Mouse (Mus musculus) ES-E14 (cell line): ENCODE results near the gene Agap3. TPM values are rescaled to one million over a fixed set of nuclear protein-coding genes. Genes with fewer than 3 reads are reported as not detected.

Experiments
- DNase-seq: peaks from one replicate; pipeline ENCODE4 v3.0.0-alpha.2; 2013; ENCODE audit warnings: low read depth, low spot score
- H3K27ac ChIP-seq: 2 replicates; pipeline ENCODE4 v1.5.1; 2012; ENCODE audit warnings: low read depth, mild to moderate bottlenecking, low read length, moderate library complexity, mixed read lengths; ENCODE audit not compliant: poor library complexity, insufficient read depth, severe bottlenecking
- H3K36me3 ChIP-seq: 2 replicates; pipeline ENCODE4 v1.6.1; 2012; ENCODE audit warnings: mild to moderate bottlenecking, low read length, moderate library complexity, mixed read lengths; ENCODE audit not compliant: control insufficient read depth, poor library complexity, insufficient read depth, severe bottlenecking
- H3K4me1 ChIP-seq, 2 experiments: fragments of 150-350 bp in 1 of 2; sonication (generic) in 1 of 2; 2 replicates each; pipeline ENCODE4 v1.6.1; 2012; ENCODE audit warnings: low read length in 2 of 2, mild to moderate bottlenecking in 1 of 2, mixed read lengths in 1 of 2; ENCODE audit not compliant: control insufficient read depth in 2 of 2, insufficient read depth in 2 of 2, poor library complexity in 1 of 2
- H3K4me3 ChIP-seq, 2 experiments: fragments of 150-350 bp in 1 of 2; sonication (generic) in 1 of 2; 2 replicates each; pipeline ENCODE4 v1.5.1; 2012; ENCODE audit warnings: low read length in 2 of 2, low read depth in 1 of 2, mild to moderate bottlenecking in 1 of 2, mixed read lengths in 1 of 2; ENCODE audit not compliant: insufficient read depth in 1 of 2, poor library complexity in 1 of 2, severe bottlenecking in 1 of 2
- H3K9ac ChIP-seq: 2 replicates; pipeline ENCODE4 v1.6.1; 2012; ENCODE audit warnings: low read depth, mild to moderate bottlenecking, low read length, mixed read lengths; ENCODE audit not compliant: poor library complexity, insufficient read depth, severe bottlenecking
- H3K9me3 ChIP-seq: fragments of 150-350 bp; sonication (generic); 2 replicates; pipeline ENCODE4 v1.6.1; 2012; ENCODE audit warnings: low read depth, mild to moderate bottlenecking, low read length; ENCODE audit not compliant: control insufficient read depth, insufficient read depth
- CHD2 ChIP-seq: IDR thresholded peaks from 2 replicates; pipeline ENCODE4 v1.6.1; 2014; ENCODE audit warnings: mild to moderate bottlenecking, low read depth, low read length, inconsistent platforms
- HCFC1 ChIP-seq: IDR thresholded peaks from 2 replicates; pipeline ENCODE4 v1.6.1; 2012; ENCODE audit warnings: low read length, inconsistent platforms, borderline replicate concordance; ENCODE audit not compliant: insufficient read depth
- MAFK ChIP-seq: IDR thresholded peaks from 2 replicates; pipeline ENCODE4 v1.6.1; 2014; ENCODE audit warnings: mild to moderate bottlenecking, low read depth, low read length, inconsistent platforms; ENCODE audit not compliant: insufficient read depth
- ZC3H11A ChIP-seq: IDR thresholded peaks from 2 replicates; pipeline ENCODE4 v1.6.1; 2012; ENCODE audit warnings: low read depth, mild to moderate bottlenecking, inconsistent platforms, low read length, borderline replicate concordance
- ZNF384 ChIP-seq: IDR thresholded peaks from 2 replicates; pipeline ENCODE4 v1.6.1; 2012; ENCODE audit warnings: low read depth, low read length, inconsistent platforms
- in situ Hi-C, 2 experiments: fragments of 600-800 bp; cut with MboI; formaldehyde crosslinking; loops; one replicate each; pipeline ENCODE4 v1.15.1; 2025; ENCODE audit warnings: low sequenced_read_pairs in 2 of 2, inconsistent platforms in 1 of 2; ENCODE audit not compliant: unreplicated experiment in 2 of 2
- total RNA-seq: library from RNA; depleted of rRNA; stranded (reverse); fragments of 300-350 nt; gene quantifications from 2 replicates; pipeline ENCODE4 v1.2.3, GENCODE M21; 2012

The Agap3 gene
- total RNA-seq, 1 experiment, result 51.2 TPM

DNA sequence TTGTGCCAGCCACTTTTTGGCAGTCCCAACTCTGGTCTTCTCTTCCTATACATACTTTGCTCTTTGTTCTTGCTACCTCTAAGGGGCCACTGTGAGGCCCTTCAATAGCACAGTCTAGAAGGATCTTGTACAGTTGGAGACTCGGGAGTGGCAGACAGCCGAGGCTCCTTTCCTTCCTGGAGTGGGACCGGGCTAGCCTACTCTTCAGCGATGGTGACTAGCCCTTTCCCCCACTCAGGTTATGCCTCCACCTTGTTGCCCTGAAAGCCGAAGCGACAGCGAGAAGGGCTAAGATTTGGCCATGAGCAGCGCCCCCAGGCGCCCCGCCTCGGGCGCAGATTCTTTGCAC is 24.7 kb upstream of the Agap3 start:
- no peak for DNase-seq
- Histone ChIP-seq H3K9me3 (no peaks in the 10 kb centered on the region), H3K9ac (no peak overlapping the region), H3K36me3 (peaks cover 10% of the 10 kb centered on the region), H3K4me3 (no peak overlapping the region), H3K27ac (no peak overlapping the region), H3K4me1 (peaks cover 4 to 27% of the 10 kb centered on the region in 2 experiments; a peak in 2 of 4 replicates)
- no peak for TF ChIP-seq CHD2
- no peak for TF ChIP-seq ZC3H11A
- TF ChIP-seq ZNF384, result no peak
- no peak for TF ChIP-seq MAFK
- no peak for TF ChIP-seq HCFC1
- in situ Hi-C loops, result no loop called here

DNA sequence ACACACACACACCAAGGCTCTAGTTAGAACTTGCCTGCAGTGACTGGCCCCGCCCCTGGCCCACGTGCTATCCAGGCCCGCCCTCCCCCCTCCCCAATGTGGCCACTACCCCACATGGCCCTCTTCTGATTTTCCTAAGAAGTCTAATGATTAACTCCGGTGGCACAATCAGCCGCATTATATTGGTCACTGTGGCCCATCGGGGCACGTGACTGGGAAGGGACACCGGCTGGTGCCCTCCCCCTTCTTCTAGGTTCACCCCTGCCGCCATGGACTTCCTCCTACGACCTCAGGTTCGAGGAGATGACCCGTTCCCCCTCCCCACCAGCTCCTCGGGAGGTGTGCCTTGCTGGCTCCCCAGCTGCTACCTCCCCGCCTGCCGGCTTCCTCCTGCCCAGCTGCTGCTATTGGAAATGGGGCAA is 24.0 kb upstream of the Agap3 start:
- in situ Hi-C loops, result no loop called here
- H3K9me3 ChIP-seq, result no peaks in the 10 kb centered on the region
- no peak overlapping the region for H3K27ac ChIP-seq
- TF ChIP-seq HCFC1 (no peak), ZNF384 (no peak), ZC3H11A (no peak), CHD2 (no peak), MAFK (no peak)
- no peak for DNase-seq
- H3K36me3 ChIP-seq, result peaks cover 10% of the 10 kb centered on the region
- H3K9ac ChIP-seq, result peak overlapping the region; percentile 59
- peaks cover 4 to 28% of the 10 kb centered on the region in 2 experiments; a peak in 2 of 4 replicates for H3K4me1 ChIP-seq
- H3K4me3 ChIP-seq, result peak overlapping the region; percentile 35 to 57; a peak in 3 of 4 replicates

DNA sequence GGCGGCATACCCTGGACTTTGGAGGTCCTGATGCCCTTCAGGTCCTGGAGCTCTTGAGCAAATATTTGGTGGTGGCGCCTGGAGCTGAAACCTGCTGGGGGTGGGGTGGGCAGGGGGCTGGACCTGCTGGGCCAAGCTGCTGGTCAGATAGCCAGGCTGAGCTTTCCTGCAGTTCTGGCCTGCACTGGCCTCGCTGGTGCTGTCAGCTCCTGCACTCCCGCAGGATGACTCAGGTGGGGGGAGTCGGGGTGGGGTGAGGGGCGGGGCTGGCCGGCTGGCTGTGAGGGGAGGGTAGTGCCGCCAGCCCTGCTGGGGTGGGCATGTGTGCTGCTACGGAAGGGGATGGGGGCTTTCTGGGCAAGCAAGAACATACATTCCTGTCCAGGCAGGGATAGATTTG is 23.4 kb upstream of the Agap3 start:
- in situ Hi-C loops, result no loop called here
- Histone ChIP-seq H3K27ac (no peak overlapping the region), H3K36me3 (peaks cover 10% of the 10 kb centered on the region), H3K4me3 (peak overlapping the region; percentile 35 to 57; a peak in 2 of 4 replicates), H3K9ac (no peak overlapping the region), H3K4me1 (peaks cover 4 to 28% of the 10 kb centered on the region in 2 experiments; a peak in 2 of 4 replicates), H3K9me3 (no peaks in the 10 kb centered on the region)
- TF ChIP-seq HCFC1 (no peak), CHD2 (no peak), ZNF384 (no peak), MAFK (no peak), ZC3H11A (no peak)
- no peak for DNase-seq

DNA sequence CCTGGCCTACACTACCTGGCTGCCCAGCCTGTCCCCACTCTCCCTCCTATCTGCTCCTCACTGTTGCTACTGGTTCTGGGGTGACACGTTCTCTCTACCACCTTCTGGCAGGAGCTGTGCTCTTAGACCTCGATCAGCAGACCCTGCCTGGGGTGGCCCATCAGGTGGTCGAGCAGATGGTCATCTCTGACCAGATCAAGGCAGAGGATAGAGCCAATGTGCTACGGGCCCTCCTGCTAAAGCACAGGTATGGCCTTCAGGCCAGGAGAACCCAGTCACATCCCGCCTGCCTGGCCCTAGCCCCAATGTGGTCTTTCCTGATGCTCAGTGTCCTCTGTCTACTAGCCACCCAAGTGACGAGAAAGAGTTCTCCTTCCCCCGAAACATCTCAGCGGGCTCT is 18.0 kb upstream of the Agap3 start:
- Histone ChIP-seq H3K9ac (no peak overlapping the region), H3K4me3 (0 out of 4 replicates have a peak overlapping the region, but pooled peaks of 1 of the 2 experiments have one; percentile 45), H3K27ac (no peak overlapping the region), H3K36me3 (peaks cover 10% of the 10 kb centered on the region), H3K9me3 (no peaks in the 10 kb centered on the region), H3K4me1 (peaks cover 0 to 14% of the 10 kb centered on the region in 2 experiments; a peak in 1 of 4 replicates)
- DNase-seq, result no peak
- no peak for TF ChIP-seq HCFC1
- TF ChIP-seq MAFK, result no peak
- TF ChIP-seq ZNF384, result no peak
- no peak for TF ChIP-seq ZC3H11A
- no peak for TF ChIP-seq CHD2
- in situ Hi-C loops, result no loop called here

DNA sequence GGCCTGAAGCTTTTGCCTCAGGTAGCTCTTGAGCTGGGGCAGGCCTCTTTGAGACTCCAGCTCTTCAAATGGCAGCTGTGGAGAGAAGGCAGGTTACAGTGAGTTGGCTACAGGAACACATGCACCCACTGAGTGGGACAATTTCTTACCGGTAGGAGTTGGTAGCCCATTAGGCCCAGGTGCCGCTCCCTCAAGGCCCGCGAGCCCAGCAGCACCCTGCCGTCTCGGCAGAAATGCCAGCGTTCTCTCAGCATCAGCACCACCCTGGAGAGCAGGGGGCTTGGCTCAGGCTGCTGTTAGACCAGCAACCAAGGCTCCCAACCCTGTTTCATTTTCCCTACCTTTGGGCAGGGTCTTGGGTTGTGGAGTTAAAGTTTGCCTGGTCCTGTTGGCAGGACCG is 10.8 kb upstream of the Agap3 start:
- no peak overlapping the region for H3K4me3 ChIP-seq
- no peaks in the 10 kb centered on the region for H3K9me3 ChIP-seq
- H3K4me1 ChIP-seq, result peaks cover 2 to 18% of the 10 kb centered on the region in 2 experiments; a peak in 3 of 4 replicates
- no peak overlapping the region for H3K27ac ChIP-seq
- H3K36me3 ChIP-seq, result peaks cover 34% of the 10 kb centered on the region
- in situ Hi-C loops, result no loop called here
- H3K9ac ChIP-seq, result no peak overlapping the region
- TF ChIP-seq ZNF384, result no peak
- no peak for TF ChIP-seq MAFK
- no peak for TF ChIP-seq ZC3H11A
- TF ChIP-seq CHD2, result no peak
- no peak for TF ChIP-seq HCFC1
- no peak for DNase-seq
